Mouse (Mus musculus) midbrain, embryonic 14.5 days (tissue): ENCODE measurements around the gene Imp3. TPM values are rescaled to one million over a fixed set of nuclear protein-coding genes. Genes with fewer than 3 reads are reported as not detected.

Experiments
- ATAC-seq: fragments of 200-750 bp; cut with Nextera tagmentation; 2 replicates; pipeline ENCODE4 v1.8.0; 2017; ENCODE audit warnings: moderate number of reproducible peaks, moderate library complexity; ENCODE audit not compliant: low FRiP score, low TSS enrichment
- DNase-seq: peaks from one replicate; pipeline ENCODE4 v3.0.0-alpha.2; 2015
- H3K27ac ChIP-seq: fragments of 300-500 bp; sonication (generic); replicated peaks from 2 replicates; pipeline ENCODE4 v1.5.1; 2014; ENCODE audit warnings: mild to moderate bottlenecking, low read depth, low read length, moderate library complexity
- H3K27me3 ChIP-seq: fragments of 300-500 bp; sonication (generic); 2 replicates; pipeline ENCODE4 v1.6.1; 2014; ENCODE audit warnings: low read length, control low read depth, mixed read lengths; ENCODE audit not compliant: control insufficient read depth, insufficient read depth
- H3K36me3 ChIP-seq: fragments of 300-500 bp; sonication (generic); 2 replicates; pipeline ENCODE4 v1.6.1; 2014; ENCODE audit warnings: low read length, control low read depth; ENCODE audit not compliant: control insufficient read depth, insufficient read depth
- H3K4me1 ChIP-seq: fragments of 300-500 bp; sonication (generic); 2 replicates; pipeline ENCODE4 v1.6.1; 2014; ENCODE audit warnings: mild to moderate bottlenecking, antibody characterized with exemption, low read length, control low read depth; ENCODE audit not compliant: control insufficient read depth, insufficient read depth
- H3K4me2 ChIP-seq: fragments of 300-500 bp; sonication (generic); 2 replicates; pipeline ENCODE4 v1.6.1; 2014; ENCODE audit warnings: mild to moderate bottlenecking, low read length, moderate library complexity
- H3K4me3 ChIP-seq: fragments of 300-500 bp; sonication (generic); replicated peaks from 2 replicates; pipeline ENCODE4 v1.5.1; 2014; ENCODE audit warnings: low read depth, low read length
- H3K9ac ChIP-seq: fragments of 300-500 bp; sonication (generic); replicated peaks from 2 replicates; pipeline ENCODE4 v1.6.1; 2014; ENCODE audit warnings: mild to moderate bottlenecking, low read length, moderate library complexity
- H3K9me3 ChIP-seq: fragments of 300-500 bp; sonication (generic); 2 replicates; pipeline ENCODE4 v1.6.1; 2016; ENCODE audit warnings: low read length, control low read depth, mixed read lengths; ENCODE audit not compliant: control insufficient read depth
- WGBS: fragments of 180-500 bp; shearing (Covaris S2); extraction: QIAGEN DNeasy Blood & Tissue Kit; methylation state at CpG from one replicate; pipeline ENCODE4 v1.1.7; 2014; 5-methylcytosine and 5-hydroxymethylcytosine counted together
- polyA plus RNA-seq: library from polyadenylated mRNA; unstranded; fragments of >200 nt; fragmentation: Nextera tagmentation; extraction: Ambion mirVana; gene quantifications from 2 replicates; pipeline ENCODE4 v1.2.1, GENCODE M21; 2014

Imp3 gene
- 69.6 and 84.5 TPM in 2 replicates for polyA plus RNA-seq

DNA sequence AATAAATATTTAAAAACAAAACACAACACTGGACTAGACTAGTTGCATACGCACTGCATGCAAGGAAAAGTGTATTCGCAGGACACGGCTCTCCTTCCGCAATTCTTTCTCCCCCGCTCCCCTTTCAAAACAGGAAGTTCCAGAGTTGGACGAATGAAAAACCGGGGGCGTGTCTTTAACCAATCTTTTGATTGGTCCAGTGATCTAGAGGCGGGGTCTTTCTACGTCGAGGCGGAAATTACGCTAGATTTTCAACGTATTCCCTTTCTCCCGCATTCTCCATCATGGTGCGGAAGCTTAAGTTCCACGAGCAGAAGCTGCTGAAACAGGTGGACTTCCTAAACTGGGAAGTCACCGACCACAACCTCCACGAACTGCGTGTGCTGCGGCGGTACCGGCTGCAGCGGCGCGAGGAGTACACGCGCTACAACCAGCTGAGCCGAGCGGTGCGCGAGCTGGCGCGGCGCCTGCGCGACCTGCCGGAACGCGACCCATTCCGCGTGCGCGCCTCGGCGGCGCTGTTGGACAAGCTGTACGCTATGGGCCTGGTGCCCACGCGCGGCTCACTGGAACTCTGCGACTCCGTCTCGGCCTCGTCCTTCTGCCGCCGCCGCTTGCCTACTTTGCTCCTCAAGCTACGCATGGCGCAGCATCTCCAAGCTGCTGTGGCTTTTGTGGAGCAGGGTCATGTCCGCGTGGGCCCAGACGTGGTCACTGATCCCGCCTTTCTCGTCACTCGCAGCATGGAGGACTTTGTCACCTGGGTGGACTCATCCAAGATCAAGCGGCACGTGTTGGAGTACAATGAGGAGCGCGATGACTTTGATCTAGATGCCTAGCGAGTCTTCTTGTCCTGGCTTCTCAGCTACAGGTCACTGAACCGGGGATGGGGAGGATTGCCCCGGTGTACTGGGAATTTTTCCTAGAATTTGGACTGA, at the start of gene Imp3:
Gene Imp3, plus strand, starts transcription at position 253 of the 938 bp plus-strand sequence.
- WGBS: under 1% methylated on average over 73 of the region's 73 CpGs
- DNase-seq (peak; percentile 98), ATAC-seq (peak; percentile 94)
- H3K36me3 ChIP-seq: no peaks in the 10 kb centered on the region
- H3K27ac ChIP-seq: peak within 1 kb of the TSS; percentile 79
- H3K4me2 ChIP-seq: peak within 1 kb of the TSS; percentile 84
- peak within 1 kb of the TSS; percentile 78 for H3K4me3 ChIP-seq
- peak within 1 kb of the TSS; percentile 70 for H3K9ac ChIP-seq
- peaks cover 15% of the 10 kb centered on the region for H3K4me1 ChIP-seq
- no peaks in the 10 kb centered on the region for H3K27me3 ChIP-seq
- no peaks in the 10 kb centered on the region for H3K9me3 ChIP-seq

GRCm38 (mm10) chr9:56887581-56887980, 49.7 kb upstream of the Imp3 start:
- DNase-seq (no peak), ATAC-seq (no peak)
- 94% methylated on average over 16 of the region's 16 CpGs for WGBS
- no peaks in the 10 kb centered on the region for H3K27me3 ChIP-seq
- H3K4me3 ChIP-seq: no peak overlapping the region
- H3K4me1 ChIP-seq: 0 out of 2 replicates have a peak, but pooled peaks cover 7% of the 10 kb centered on the region
- no peak overlapping the region for H3K27ac ChIP-seq
- no peak overlapping the region for H3K4me2 ChIP-seq
- H3K9ac ChIP-seq: no peak overlapping the region
- no peaks in the 10 kb centered on the region for H3K9me3 ChIP-seq
- no peaks in the 10 kb centered on the region for H3K36me3 ChIP-seq

DNA sequence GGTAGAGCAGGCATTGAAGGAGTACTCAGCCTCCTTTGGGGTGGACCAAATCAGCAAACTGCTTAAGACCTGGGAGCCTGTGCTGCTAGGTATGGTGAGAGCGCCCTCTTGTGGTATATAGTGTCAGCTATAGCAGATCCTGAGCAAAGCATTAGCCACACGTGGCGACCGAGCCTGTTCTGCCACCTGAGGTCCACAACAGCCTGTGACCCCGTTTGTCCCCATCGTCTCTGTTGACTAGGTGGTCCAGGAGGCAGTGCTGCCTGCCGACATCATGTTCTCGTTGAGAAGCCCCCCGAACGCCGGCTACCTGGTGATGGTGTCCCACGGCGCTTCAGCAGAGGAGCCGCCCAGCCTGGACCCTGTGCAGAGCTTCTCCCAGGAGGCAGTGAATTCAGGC, 47.5 kb upstream of the Imp3 start:
- no peaks in the 10 kb centered on the region for H3K9me3 ChIP-seq
- 0 out of 2 replicates have a peak overlapping the region, but pooled peaks have one; percentile 26 for H3K9ac ChIP-seq
- DNase-seq (peak; percentile 96), ATAC-seq (peak; percentile 38; the same call in 1 of the 2 replicates)
- H3K36me3 ChIP-seq: no peaks in the 10 kb centered on the region
- no peaks in the 10 kb centered on the region for H3K27me3 ChIP-seq
- peak overlapping the region; percentile 53 for H3K4me2 ChIP-seq
- H3K4me1 ChIP-seq: 0 out of 2 replicates have a peak, but pooled peaks cover 7% of the 10 kb centered on the region
- H3K27ac ChIP-seq: no peak overlapping the region
- H3K4me3 ChIP-seq: peak overlapping the region; percentile 25
- 4% methylated on average over 14 of the region's 14 CpGs for WGBS

DNA sequence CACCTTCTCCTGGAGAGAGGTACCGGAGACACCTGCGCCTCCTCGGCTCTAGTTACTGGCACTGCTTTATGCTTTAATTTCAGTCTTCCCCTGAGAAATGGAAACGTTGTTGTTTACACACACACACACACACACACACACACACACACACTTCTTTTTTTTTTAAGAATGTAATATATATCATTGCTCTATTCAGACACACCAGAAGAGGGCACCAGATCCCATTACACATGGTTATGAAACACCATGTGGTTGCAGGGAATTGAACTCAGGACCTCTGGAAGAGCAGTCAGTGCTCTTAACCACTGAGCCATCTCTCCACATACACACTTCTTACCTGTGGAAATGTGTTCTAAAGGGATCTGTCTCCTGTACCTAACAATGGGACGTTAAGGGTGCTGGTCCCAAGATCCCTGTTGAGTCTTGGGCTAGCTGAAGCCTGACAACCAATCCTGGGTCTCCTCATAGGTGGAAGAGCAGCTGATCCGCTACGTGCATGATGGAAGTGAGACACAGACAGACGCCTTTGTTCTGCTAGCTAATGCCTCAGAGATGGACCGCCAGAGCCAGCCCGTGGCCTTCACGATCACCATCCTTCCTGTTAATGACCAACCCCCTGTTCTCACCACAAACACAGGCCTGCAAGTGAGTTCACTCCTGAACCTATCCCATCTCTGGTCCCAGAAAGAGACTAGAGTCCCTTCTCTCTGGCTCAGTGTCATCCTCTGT, 46.6 kb upstream of the Imp3 start:
- Histone ChIP-seq H3K4me2 (no peak overlapping the region; the same call in 1 of the 2 replicates), H3K27ac (no peak overlapping the region), H3K36me3 (no peaks in the 10 kb centered on the region), H3K4me3 (no peak overlapping the region), H3K4me1 (0 out of 2 replicates have a peak, but pooled peaks cover 7% of the 10 kb centered on the region), H3K27me3 (no peaks in the 10 kb centered on the region), H3K9me3 (no peaks in the 10 kb centered on the region), H3K9ac (no peak overlapping the region)
- ATAC-seq: no peak
- 66% methylated on average over 11 of the region's 11 CpGs for WGBS
- no peak for DNase-seq

- Histone ChIP-seq H3K36me3 (no peaks in the 10 kb centered on the region), H3K9me3 (no peaks in the 10 kb centered on the region), H3K4me1 (0 out of 2 replicates have a peak, but pooled peaks cover 7% of the 10 kb centered on the region), H3K27ac (no peak overlapping the region), H3K4me3 (0 out of 2 replicates have a peak overlapping the region, but pooled peaks have one; percentile 12), H3K4me2 (peak overlapping the region; percentile 38), H3K9ac (no peak overlapping the region; the same call in 1 of the 2 replicates), H3K27me3 (no peaks in the 10 kb centered on the region)
- DNase-seq (peak; percentile 92), ATAC-seq (peak; percentile 67; the same call in 1 of the 2 replicates)
- WGBS: 28% methylated on average over 12 of the region's 12 CpGs
Observed at GRCm38 (mm10) chr9:56891517-56892011, 45.7 kb upstream of the Imp3 start.

DNA sequence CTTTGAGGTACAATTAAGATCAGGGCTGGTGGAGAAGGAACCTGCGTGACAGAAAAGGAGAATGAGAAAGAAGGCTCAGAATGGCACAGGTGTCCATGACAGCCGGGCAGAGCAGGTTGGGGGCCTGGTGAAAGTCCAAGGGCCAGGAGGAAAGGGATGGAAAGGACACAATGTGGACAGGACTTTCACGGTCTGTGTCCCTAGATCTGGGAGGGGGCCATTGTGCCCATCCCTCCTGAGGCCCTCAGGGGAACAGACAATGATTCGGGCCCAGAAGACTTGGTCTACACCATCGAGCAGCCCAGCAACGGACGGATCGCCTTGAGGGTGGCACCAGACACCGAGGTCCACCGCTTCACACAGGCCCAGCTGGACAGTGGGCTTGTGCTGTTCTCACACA, 45.2 kb upstream of the Imp3 start:
- Histone ChIP-seq H3K36me3 (no peaks in the 10 kb centered on the region), H3K27ac (no peak overlapping the region), H3K4me3 (no peak overlapping the region), H3K4me2 (no peak overlapping the region), H3K9me3 (no peaks in the 10 kb centered on the region), H3K9ac (no peak overlapping the region), H3K27me3 (no peaks in the 10 kb centered on the region), H3K4me1 (0 out of 2 replicates have a peak, but pooled peaks cover 7% of the 10 kb centered on the region)
- no peak for DNase-seq
- no peak for ATAC-seq
- 84% methylated on average over 10 of the region's 10 CpGs for WGBS

GRCm38 (mm10) chr9:56893313-56893712, 44.0 kb upstream of the Imp3 start:
- no peaks in the 10 kb centered on the region for H3K27me3 ChIP-seq
- H3K4me3 ChIP-seq: no peak overlapping the region
- 54% methylated on average over 8 of the region's 8 CpGs for WGBS
- ATAC-seq (no peak), DNase-seq (no peak)
- H3K4me1 ChIP-seq: 0 out of 2 replicates have a peak, but pooled peaks cover 7% of the 10 kb centered on the region
- no peak overlapping the region for H3K9ac ChIP-seq
- H3K36me3 ChIP-seq: no peaks in the 10 kb centered on the region
- no peaks in the 10 kb centered on the region for H3K9me3 ChIP-seq
- H3K27ac ChIP-seq: no peak overlapping the region
- no peak overlapping the region for H3K4me2 ChIP-seq

DNA sequence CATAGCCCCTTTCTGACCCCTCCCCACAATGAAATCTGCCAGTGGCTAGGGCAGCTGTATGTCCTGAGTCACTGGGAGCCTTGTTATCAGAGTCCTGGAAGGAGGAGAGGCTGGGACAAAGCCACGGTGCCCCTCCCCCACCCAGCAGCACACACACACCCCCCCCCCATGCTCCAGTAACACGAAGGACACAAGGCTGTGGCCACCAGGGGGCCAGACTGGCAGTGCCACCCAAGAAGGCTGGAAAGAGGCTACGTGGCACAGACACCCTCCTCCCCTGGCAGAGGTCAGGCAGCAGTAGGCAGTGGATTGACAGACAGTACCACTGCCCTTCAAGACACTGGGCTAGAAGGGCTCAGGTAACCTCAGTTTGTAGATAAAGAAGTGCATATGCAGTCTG, 43.3 kb upstream of the Imp3 start:
- no peak overlapping the region for H3K27ac ChIP-seq
- 12% methylated on average over 3 of the region's 3 CpGs for WGBS
- H3K27me3 ChIP-seq: no peaks in the 10 kb centered on the region
- peak; percentile 72 for DNase-seq
- no peak for ATAC-seq
- no peaks in the 10 kb centered on the region for H3K36me3 ChIP-seq
- no peaks in the 10 kb centered on the region for H3K9me3 ChIP-seq
- H3K4me1 ChIP-seq: 0 out of 2 replicates have a peak, but pooled peaks cover 7% of the 10 kb centered on the region
- H3K9ac ChIP-seq: no peak overlapping the region
- H3K4me2 ChIP-seq: no peak overlapping the region
- no peak overlapping the region for H3K4me3 ChIP-seq
